Mouse (Mus musculus): ENCODE measurements at regions not wholly inside any gene's neighbourhood (a gene's known extent, or its start where the extent isn't known, plus 50 kb on each side); places are given as distances from the start of the nearest gene placed in this dataset.

DNA sequence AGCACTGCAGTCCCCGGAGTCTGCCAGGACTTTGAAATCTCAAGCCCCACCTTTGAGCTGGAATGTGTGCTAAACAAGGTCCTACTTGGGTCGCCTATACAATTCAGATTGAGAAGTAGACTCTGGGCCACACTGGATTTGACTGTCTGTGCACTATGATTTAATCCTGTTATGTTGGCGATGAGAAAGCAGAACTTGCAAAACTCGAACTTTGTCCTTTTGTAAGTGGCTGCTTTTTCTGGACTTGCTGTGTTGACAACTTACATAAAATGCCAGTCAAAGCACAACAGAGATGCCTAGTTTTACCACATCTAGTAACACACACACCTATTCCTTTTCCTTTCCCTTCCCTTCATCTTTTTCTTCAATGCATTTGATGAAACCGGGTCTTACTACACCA, 142.7 kb upstream of the Habp2 start:
- TF ChIP-seq CTCF (IDR thresholded peaks at IDR 0.05; ENCODE audit: borderline replicate concordance, insufficient read depth, low read depth, low read length) = no peak
- TF ChIP-seq POLR2A (IDR thresholded peaks at IDR 0.05; ENCODE audit: borderline replicate concordance, insufficient read depth, low read length) = no peak

Measured in cerebellum, adult 2 months (tissue).